Mouse (Mus musculus): Measurements from ENCODE around the gene Cyp1a1.

- no peak for TF ChIP-seq POLR2A (IDR thresholded peaks at IDR 0.05; ENCODE audit: borderline replicate concordance, extremely low read depth, low read depth, low read length)
- TF ChIP-seq CTCF (IDR thresholded peaks at IDR 0.05; ENCODE audit: insufficient read depth, low read length): no peak
Measured at GRCm38 (mm10) chr9:57650130-57650785, 37.5 kb upstream of the Cyp1a1 start.

Data from lung, adult 2 months (tissue).